Mouse (Mus musculus) ES-CJ7 (cell line): Measurements from ENCODE around the gene Klrb1a.

Source experiments
- DNase-seq: peaks from one replicate; pipeline ENCODE4 v3.0.0; 2011; ENCODE audit warnings: low read depth, low spot score

Gene Klrb1a

GRCm38 (mm10) chr6:128602463-128603201 is 20.7 kb downstream of the Klrb1a start:
- peak; percentile 34 for DNase-seq

- DNase-seq = no peak
Observed at GRCm38 (mm10) chr6:128602026-128602425, 21.3 kb downstream of the Klrb1a start.

GRCm38 (mm10) chr6:128599555-128599954 is 23.8 kb downstream of the Klrb1a start:
- DNase-seq = no peak

GRCm38 (mm10) chr6:128598256-128599047 is 24.9 kb downstream of the Klrb1a start:
- no peak for DNase-seq

GRCm38 (mm10) chr6:128597121-128597522 is 26.2 kb downstream of the Klrb1a start:
- no peak for DNase-seq

- DNase-seq = no peak
Observed at GRCm38 (mm10) chr6:128594651-128595050, 28.7 kb downstream of the Klrb1a start.

- DNase-seq = no peak
Observed at GRCm38 (mm10) chr6:128589426-128589825, 33.9 kb downstream of the Klrb1a start.

GRCm38 (mm10) chr6:128587619-128588018 is 35.7 kb downstream of the Klrb1a start:
- no peak for DNase-seq

GRCm38 (mm10) chr6:128585642-128586245 is 37.6 kb downstream of the Klrb1a start:
- no peak for DNase-seq

- no peak for DNase-seq
Observed at GRCm38 (mm10) chr6:128584070-128584660, 39.2 kb downstream of the Klrb1a start.

GRCm38 (mm10) chr6:128581508-128581907 is 41.8 kb downstream of the Klrb1a start, which contains the start of gene A2ml1:
Gene A2ml1, minus strand, starts transcription at chr6:128581608.
- DNase-seq = no peak

GRCm38 (mm10) chr6:128577301-128577700 is 46.0 kb downstream of the Klrb1a start:
- no peak for DNase-seq

- DNase-seq = no peak
Observed at GRCm38 (mm10) chr6:128566589-128566988, 56.7 kb downstream of the Klrb1a start.
